Mouse (Mus musculus): ENCODE measurements around the gene Lias. TPM values are rescaled to one million over a fixed set of nuclear protein-coding genes. Genes with fewer than 3 reads are reported as not detected.

The Lias gene
- polyA plus RNA-seq, 1 experiment from 2014 or later, result 59.8 TPM

GRCm38 (mm10) chr5:65435806-65436561, 44.7 kb downstream of the Lias start, which contains the start of gene Ugdh:
TSS of gene Ugdh (minus strand) at chr5:65435949.
- peak; percentile 98 for ATAC-seq (replicated peaks; ENCODE audit: extremely low read depth, insufficient read depth, low FRiP score)
- H3K4me2 ChIP-seq (ENCODE audit: low read depth, low read length), result peak within 1 kb of the TSS; percentile 79
- H3K27me3 ChIP-seq (ENCODE audit: control insufficient read depth, insufficient read depth, low read length), result no peaks in the 10 kb centered on the region
- WGBS, result under 1% methylated on average over 50 of the region's 51 CpGs
- no peaks in the 10 kb centered on the region for H3K9me3 ChIP-seq (replicated peaks; ENCODE audit: control insufficient read depth, low read length)
- peaks cover 14% of the 10 kb centered on the region for H3K4me1 ChIP-seq (ENCODE audit: control insufficient read depth, insufficient read depth, low read length)
- peak within 1 kb of the TSS; percentile 90 for H3K4me3 ChIP-seq (ENCODE audit: low read length)
- peak within 1 kb of the TSS; percentile 88 for H3K27ac ChIP-seq (ENCODE audit: low read length)
- H3K9ac ChIP-seq (ENCODE audit: low read length), result peak within 1 kb of the TSS; percentile 90
- H3K36me3 ChIP-seq (ENCODE audit: control insufficient read depth, insufficient read depth), result no peaks in the 10 kb centered on the region

- ATAC-seq (replicated peaks; ENCODE audit: extremely low read depth, insufficient read depth, low FRiP score), result no peak
Observed at GRCm38 (mm10) chr5:65438041-65438440, 46.7 kb downstream of the Lias start.

GRCm38 (mm10) chr5:65444981-65445380, 53.7 kb downstream of the Lias start:
- H3K9ac ChIP-seq (ENCODE audit: low read length), result no peak overlapping the region
- H3K4me1 ChIP-seq (ENCODE audit: control insufficient read depth, insufficient read depth, low read length), result no peaks in the 10 kb centered on the region
- H3K4me3 ChIP-seq (ENCODE audit: low read length), result no peak overlapping the region
- no peak overlapping the region for H3K27ac ChIP-seq (ENCODE audit: low read length)
- no peaks in the 10 kb centered on the region for H3K9me3 ChIP-seq (replicated peaks; ENCODE audit: control insufficient read depth, low read length)
- no peaks in the 10 kb centered on the region for H3K27me3 ChIP-seq (ENCODE audit: control insufficient read depth, insufficient read depth, low read length)
- no peak for ATAC-seq (replicated peaks; ENCODE audit: extremely low read depth, insufficient read depth, low FRiP score)
- H3K36me3 ChIP-seq (ENCODE audit: control insufficient read depth, insufficient read depth), result peaks cover 18% of the 10 kb centered on the region; the same call in 1 of the 2 replicates
- no peak overlapping the region for H3K4me2 ChIP-seq (ENCODE audit: low read depth, low read length)
- 43% methylated on average over 3 of the region's 6 CpGs for WGBS

More at GRCm38 (mm10) chr5:65438041-65438440, 46.7 kb downstream of the Lias start:
- no peak overlapping the region for H3K4me2 ChIP-seq (ENCODE audit: low read depth, low read length)
- H3K9ac ChIP-seq (ENCODE audit: low read length), result no peak overlapping the region
- no peak overlapping the region for H3K27ac ChIP-seq (ENCODE audit: low read length)
- no peak overlapping the region for H3K4me3 ChIP-seq (ENCODE audit: low read length)
- H3K4me1 ChIP-seq (ENCODE audit: control insufficient read depth, insufficient read depth, low read length), result peaks cover 14% of the 10 kb centered on the region
- no peaks in the 10 kb centered on the region for H3K27me3 ChIP-seq (ENCODE audit: control insufficient read depth, insufficient read depth, low read length)
- H3K36me3 ChIP-seq (ENCODE audit: control insufficient read depth, insufficient read depth), result 0 out of 2 replicates have a peak, but pooled peaks cover 2% of the 10 kb centered on the region
- H3K9me3 ChIP-seq (replicated peaks; ENCODE audit: control insufficient read depth, low read length), result no peaks in the 10 kb centered on the region

- no peak for ATAC-seq (replicated peaks; ENCODE audit: extremely low read depth, insufficient read depth, low FRiP score)
- H3K9me3 ChIP-seq (replicated peaks; ENCODE audit: control insufficient read depth, low read length), result no peaks in the 10 kb centered on the region
- H3K4me1 ChIP-seq (ENCODE audit: control insufficient read depth, insufficient read depth, low read length), result no peaks in the 10 kb centered on the region
- peaks cover 24% of the 10 kb centered on the region for H3K36me3 ChIP-seq (ENCODE audit: control insufficient read depth, insufficient read depth)
- no peak overlapping the region for H3K4me2 ChIP-seq (ENCODE audit: low read depth, low read length)
- no peak overlapping the region for H3K27ac ChIP-seq (ENCODE audit: low read length)
- H3K27me3 ChIP-seq (ENCODE audit: control insufficient read depth, insufficient read depth, low read length), result no peaks in the 10 kb centered on the region
- H3K4me3 ChIP-seq (ENCODE audit: low read length), result no peak overlapping the region
- 83% methylated on average over 2 of the region's 2 CpGs for WGBS
- H3K9ac ChIP-seq (ENCODE audit: low read length), result no peak overlapping the region
Observed at GRCm38 (mm10) chr5:65446756-65447155, 55.5 kb downstream of the Lias start.

- Histone ChIP-seq H3K4me2 (ENCODE audit: low read depth, low read length) (no peak overlapping the region), H3K36me3 (ENCODE audit: control insufficient read depth, insufficient read depth) (peaks cover 26% of the 10 kb centered on the region), H3K27me3 (ENCODE audit: control insufficient read depth, insufficient read depth, low read length) (no peaks in the 10 kb centered on the region), H3K4me1 (ENCODE audit: control insufficient read depth, insufficient read depth, low read length) (no peaks in the 10 kb centered on the region), H3K9me3 (replicated peaks; ENCODE audit: control insufficient read depth, low read length) (no peaks in the 10 kb centered on the region), H3K9ac (ENCODE audit: low read length) (no peak overlapping the region), H3K27ac (ENCODE audit: low read length) (no peak overlapping the region), H3K4me3 (ENCODE audit: low read length) (no peak overlapping the region)
- 85% methylated on average over 2 of the region's 2 CpGs for WGBS
- ATAC-seq (replicated peaks; ENCODE audit: extremely low read depth, insufficient read depth, low FRiP score), result no peak
Observed at GRCm38 (mm10) chr5:65447826-65448225, 56.5 kb downstream of the Lias start.

GRCm38 (mm10) chr5:65448941-65449340, 57.6 kb downstream of the Lias start:
- H3K4me3 ChIP-seq (ENCODE audit: low read length), result no peak overlapping the region
- no peak for ATAC-seq (replicated peaks; ENCODE audit: extremely low read depth, insufficient read depth, low FRiP score)
- no peak overlapping the region for H3K4me2 ChIP-seq (ENCODE audit: low read depth, low read length)
- 71% methylated on average over 4 of the region's 4 CpGs for WGBS
- H3K36me3 ChIP-seq (ENCODE audit: control insufficient read depth, insufficient read depth), result peaks cover 26% of the 10 kb centered on the region
- H3K27me3 ChIP-seq (ENCODE audit: control insufficient read depth, insufficient read depth, low read length), result no peaks in the 10 kb centered on the region
- no peak overlapping the region for H3K27ac ChIP-seq (ENCODE audit: low read length)
- no peaks in the 10 kb centered on the region for H3K4me1 ChIP-seq (ENCODE audit: control insufficient read depth, insufficient read depth, low read length)
- no peak overlapping the region for H3K9ac ChIP-seq (ENCODE audit: low read length)
- H3K9me3 ChIP-seq (replicated peaks; ENCODE audit: control insufficient read depth, low read length), result no peaks in the 10 kb centered on the region

GRCm38 (mm10) chr5:65454771-65455170, 63.5 kb downstream of the Lias start:
- H3K9ac ChIP-seq (ENCODE audit: low read length), result no peak overlapping the region
- no peak overlapping the region for H3K4me3 ChIP-seq (ENCODE audit: low read length)
- 30% methylated on average over 5 of the region's 5 CpGs for WGBS
- H3K36me3 ChIP-seq (ENCODE audit: control insufficient read depth, insufficient read depth), result peaks cover 12% of the 10 kb centered on the region; the same call in 1 of the 2 replicates
- H3K27ac ChIP-seq (ENCODE audit: low read length), result peak overlapping the region; percentile 59
- no peaks in the 10 kb centered on the region for H3K9me3 ChIP-seq (replicated peaks; ENCODE audit: control insufficient read depth, low read length)
- no peak for ATAC-seq (replicated peaks; ENCODE audit: extremely low read depth, insufficient read depth, low FRiP score)
- H3K4me2 ChIP-seq (ENCODE audit: low read depth, low read length), result no peak overlapping the region
- H3K4me1 ChIP-seq (ENCODE audit: control insufficient read depth, insufficient read depth, low read length), result peaks cover 37% of the 10 kb centered on the region
- no peaks in the 10 kb centered on the region for H3K27me3 ChIP-seq (ENCODE audit: control insufficient read depth, insufficient read depth, low read length)

GRCm38 (mm10) chr5:65457086-65457827, 66.0 kb downstream of the Lias start:
- ATAC-seq (replicated peaks; ENCODE audit: extremely low read depth, insufficient read depth, low FRiP score), result no peak
- no peaks in the 10 kb centered on the region for H3K27me3 ChIP-seq (ENCODE audit: control insufficient read depth, insufficient read depth, low read length)
- peak overlapping the region; percentile 83 for H3K27ac ChIP-seq (ENCODE audit: low read length)
- no peak overlapping the region for H3K4me2 ChIP-seq (ENCODE audit: low read depth, low read length)
- H3K36me3 ChIP-seq (ENCODE audit: control insufficient read depth, insufficient read depth), result peaks cover 6% of the 10 kb centered on the region; the same call in 1 of the 2 replicates
- H3K4me3 ChIP-seq (ENCODE audit: low read length), result no peak overlapping the region
- no peaks in the 10 kb centered on the region for H3K9me3 ChIP-seq (replicated peaks; ENCODE audit: control insufficient read depth, low read length)
- H3K4me1 ChIP-seq (ENCODE audit: control insufficient read depth, insufficient read depth, low read length), result peaks cover 48% of the 10 kb centered on the region
- WGBS, result 47% methylated on average over 7 of the region's 7 CpGs
- peak overlapping the region; percentile 22; the same call in 1 of the 2 replicates for H3K9ac ChIP-seq (ENCODE audit: low read length)

GRCm38 (mm10) chr5:65457846-65458245, 66.5 kb downstream of the Lias start:
- WGBS, result 37% methylated on average over 5 of the region's 5 CpGs

More at GRCm38 (mm10) chr5:65457846-65458245, 66.5 kb downstream of the Lias start:
- Histone ChIP-seq H3K9ac (ENCODE audit: low read length) (0 out of 2 replicates have a peak overlapping the region, but pooled peaks have one; percentile 5), H3K27ac (ENCODE audit: low read length) (peak overlapping the region; percentile 83), H3K4me2 (ENCODE audit: low read depth, low read length) (no peak overlapping the region), H3K4me1 (ENCODE audit: control insufficient read depth, insufficient read depth, low read length) (peaks cover 48% of the 10 kb centered on the region), H3K4me3 (ENCODE audit: low read length) (no peak overlapping the region), H3K9me3 (replicated peaks; ENCODE audit: control insufficient read depth, low read length) (no peaks in the 10 kb centered on the region), H3K36me3 (ENCODE audit: control insufficient read depth, insufficient read depth) (peaks cover 3% of the 10 kb centered on the region; the same call in 1 of the 2 replicates), H3K27me3 (ENCODE audit: control insufficient read depth, insufficient read depth, low read length) (no peaks in the 10 kb centered on the region)
- peak; percentile 29 for ATAC-seq (replicated peaks; ENCODE audit: extremely low read depth, insufficient read depth, low FRiP score)
